Mouse (Mus musculus): Measurements from ENCODE around the gene Cldn15.
"Not testable (repeated sequence)": the region's sequence is repeated elsewhere in the genome, so short reads cannot be mapped to it uniquely, and the experiment has no call there.

Cldn15 gene

GRCm38 (mm10) chr5:136949551-136950336 is 16.7 kb upstream of the Cldn15 start:
- DNase-seq (ENCODE audit: low spot score): not testable (repeated sequence)

DNA sequence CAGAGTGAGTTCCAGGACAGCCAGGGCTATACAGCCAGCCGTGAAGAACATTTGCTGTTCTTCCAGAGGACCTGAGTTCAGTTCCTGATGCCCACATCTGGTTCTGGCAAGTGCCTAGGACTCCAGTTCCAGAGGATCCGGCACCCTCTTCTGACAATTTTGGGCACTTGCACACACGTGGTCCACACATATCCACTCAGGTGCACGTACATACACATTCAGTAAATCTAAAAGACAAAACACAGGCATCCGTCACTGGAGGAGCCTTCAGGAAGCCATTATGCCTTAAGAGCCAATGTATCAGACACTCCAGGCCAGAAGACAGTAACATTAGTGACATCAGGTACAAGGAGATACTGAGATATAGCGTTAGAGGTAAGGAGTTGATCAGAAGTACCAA is 15.9 kb upstream of the Cldn15 start:
- no peak for DNase-seq (ENCODE audit: low spot score)

DNA sequence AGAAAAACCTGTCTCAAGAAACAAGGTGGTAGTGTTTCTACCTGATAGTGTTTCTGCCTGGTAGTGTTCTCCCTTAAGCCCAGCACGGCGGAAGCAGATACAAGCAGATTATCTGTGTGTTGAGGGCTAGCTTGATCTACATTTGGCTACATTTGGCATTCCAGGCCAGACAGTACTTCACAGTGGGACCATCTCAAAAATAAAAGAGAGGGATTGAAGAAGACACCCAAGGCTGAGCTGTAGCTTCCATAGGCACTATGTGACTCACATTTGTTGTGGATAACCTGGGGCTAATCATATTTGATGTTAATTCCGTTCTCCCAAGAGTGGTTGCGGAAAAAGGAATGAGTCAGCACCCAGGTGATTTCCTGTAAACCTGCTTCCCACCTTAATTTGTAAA is 14.3 kb upstream of the Cldn15 start:
- no peak for DNase-seq (ENCODE audit: low spot score)

DNA sequence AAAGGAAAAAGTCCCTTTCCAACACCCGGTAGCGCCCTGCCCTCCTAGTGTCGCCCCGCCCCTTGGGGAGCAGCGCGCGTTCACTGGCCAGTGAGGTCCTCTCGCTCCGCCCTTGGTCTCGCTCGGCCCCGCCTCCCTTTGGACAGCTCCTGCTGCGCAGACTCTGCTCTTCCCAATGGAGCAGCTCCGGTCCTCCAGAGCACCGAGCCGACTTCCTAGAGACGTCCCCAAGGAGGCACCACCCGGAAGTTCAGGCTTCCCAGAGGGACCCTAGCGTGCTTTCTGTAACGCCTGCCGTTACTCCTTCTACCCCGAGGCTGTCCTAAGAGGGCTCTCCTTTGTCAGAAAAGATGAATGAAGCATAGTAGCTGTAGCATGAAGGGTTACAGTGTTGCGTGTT is 13.4 kb upstream of the Cldn15 start, which contains the start of gene Fis1:
TSS of gene Fis1 (plus strand) at position 261 of the 400 bp plus-strand sequence.
- DNase-seq (ENCODE audit: low spot score): peak; percentile 97

GRCm38 (mm10) chr5:136953440-136953951 is 12.9 kb upstream of the Cldn15 start:
- DNase-seq (ENCODE audit: low spot score): no peak

DNA sequence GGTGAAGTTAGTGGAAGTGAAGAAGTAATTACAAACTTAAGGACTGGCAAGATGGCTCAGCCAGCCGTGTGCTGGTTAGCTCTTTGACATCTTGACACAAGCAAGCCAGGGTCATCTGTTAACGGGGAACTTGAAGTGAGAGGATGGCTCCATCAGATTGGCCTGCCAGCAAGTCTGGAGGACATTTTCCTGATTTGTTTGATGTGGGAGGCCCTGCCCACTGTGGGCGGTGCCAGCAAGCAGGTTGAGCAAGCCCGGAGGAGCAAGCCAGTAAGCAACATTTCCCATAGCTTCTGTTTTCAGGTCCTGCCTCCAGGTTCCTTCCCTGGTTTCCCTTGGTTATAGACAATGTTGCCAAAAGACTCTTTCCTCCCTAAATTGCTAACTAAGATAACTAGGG is 10.8 kb upstream of the Cldn15 start:
- no peak for DNase-seq (ENCODE audit: low spot score)

DNA sequence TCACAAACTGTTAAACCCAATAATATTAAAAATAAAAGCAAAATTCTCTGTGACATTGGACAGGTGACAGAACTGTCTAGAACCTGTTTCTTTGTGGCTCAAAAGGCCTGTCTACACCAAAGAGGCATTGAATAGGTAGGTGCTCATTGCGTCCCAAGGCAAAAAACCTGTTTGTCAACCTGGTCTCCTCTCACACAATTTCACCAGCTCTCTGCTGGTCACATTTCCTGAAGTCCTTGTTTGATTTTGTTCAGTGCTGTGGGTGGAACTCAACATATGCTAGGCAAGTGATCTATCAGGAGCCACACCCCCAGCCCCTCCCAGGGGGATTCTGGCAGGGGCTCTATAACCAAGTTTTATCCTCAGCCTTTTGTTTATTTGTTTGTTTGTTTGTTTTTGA is 9.2 kb upstream of the Cldn15 start:
- no peak for DNase-seq (ENCODE audit: low spot score)

- DNase-seq (ENCODE audit: low spot score): no peak
These were observed 7.3 kb upstream of the Cldn15 start for GRCm38 (mm10) chr5:136958991-136959605.

GRCm38 (mm10) chr5:136960053-136960452 is 6.4 kb upstream of the Cldn15 start:
- no peak for DNase-seq (ENCODE audit: low spot score)

DNA sequence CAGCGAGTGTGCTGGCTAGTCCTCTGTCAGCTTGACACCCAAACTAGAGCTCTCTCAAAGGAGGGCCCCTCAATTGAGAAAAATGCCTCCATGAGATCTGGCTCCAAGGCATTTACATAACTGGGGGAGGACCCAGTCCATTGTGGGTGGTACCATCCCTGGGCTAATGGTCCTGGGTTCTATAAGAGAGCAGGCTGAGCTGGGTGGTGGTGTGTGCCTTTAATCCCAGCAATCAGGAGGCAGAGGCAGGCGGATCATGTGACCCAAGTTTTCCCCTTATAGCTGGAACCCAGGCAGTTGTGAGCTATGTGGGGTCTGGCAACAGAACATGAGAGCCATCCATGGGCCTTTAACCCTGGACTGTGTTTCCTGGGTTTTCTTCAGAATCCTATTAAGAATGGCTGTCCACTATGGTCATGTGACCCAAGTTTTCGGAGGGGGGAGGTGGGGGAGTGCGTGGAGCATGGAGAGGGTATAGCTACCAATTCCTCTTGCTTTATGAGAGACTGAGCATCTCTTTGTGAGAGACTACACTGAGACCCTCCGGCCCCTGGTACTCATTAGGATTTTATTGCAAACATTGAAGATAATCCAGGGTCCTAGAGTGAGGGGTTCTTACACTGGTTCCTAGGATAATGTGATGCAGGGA is 5.0 kb upstream of the Cldn15 start:
- no peak for DNase-seq (ENCODE audit: low spot score)

- DNase-seq (ENCODE audit: low spot score): peak; percentile 87
These were observed 4.4 kb upstream of the Cldn15 start for GRCm38 (mm10) chr5:136961983-136962461.

- peak; percentile 72 for DNase-seq (ENCODE audit: low spot score)
These were observed 3.9 kb upstream of the Cldn15 start for GRCm38 (mm10) chr5:136962501-136962900.

DNA sequence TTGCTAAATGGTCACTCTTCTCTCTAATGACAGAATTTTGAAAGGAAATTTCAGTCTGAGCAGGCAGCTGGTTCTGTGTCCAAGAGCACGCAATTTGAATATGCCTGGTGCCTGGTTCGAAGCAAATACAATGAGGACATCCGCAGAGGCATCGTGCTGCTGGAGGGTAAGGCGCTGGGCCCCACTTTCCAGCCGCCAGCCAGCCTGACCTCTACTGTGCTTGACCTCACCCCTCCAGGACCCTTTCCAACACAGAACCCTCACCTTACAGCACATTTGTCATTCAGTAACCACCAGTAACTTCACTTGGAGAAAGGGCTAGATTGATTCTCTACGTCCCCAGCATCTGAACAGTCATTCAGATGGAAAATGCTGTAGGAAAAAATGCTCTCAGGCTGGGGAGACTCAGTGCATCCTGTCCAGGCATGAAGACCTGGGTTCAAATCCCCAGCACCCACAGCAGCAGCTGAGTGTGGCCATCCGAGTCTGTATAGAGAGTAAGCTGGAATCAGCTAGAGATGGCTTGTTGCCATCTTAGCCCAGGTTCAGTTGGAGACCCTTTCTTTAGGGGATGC is 3.4 kb upstream of the Cldn15 start:
- DNase-seq (ENCODE audit: low spot score): no peak

DNA sequence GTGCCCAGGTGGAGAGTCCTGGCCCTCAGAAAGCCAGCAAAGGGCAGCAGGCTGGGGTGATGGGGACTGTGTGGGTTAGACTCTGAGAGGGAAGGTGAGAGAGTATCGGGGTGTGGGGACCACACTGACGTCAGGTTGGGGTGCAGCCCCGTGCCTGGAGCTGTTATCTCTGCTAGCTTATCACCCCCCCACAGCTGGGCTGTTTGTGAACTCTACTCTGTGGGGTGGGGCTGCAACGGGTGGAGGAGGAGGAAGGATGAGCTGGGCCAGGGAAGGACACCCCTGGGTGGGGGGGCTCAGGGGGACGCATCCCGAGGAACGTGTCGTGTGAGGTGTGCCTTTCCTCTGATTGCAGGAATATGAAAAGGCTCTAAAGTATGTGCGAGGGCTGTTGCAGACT is 1.2 kb upstream of the Cldn15 start:
- DNase-seq (ENCODE audit: low spot score): no peak

GRCm38 (mm10) chr5:136965686-136966085 is 730 bp upstream of the Cldn15 start:
- DNase-seq (ENCODE audit: low spot score): no peak

- no peak for DNase-seq (ENCODE audit: low spot score)
These were observed 542 bp downstream of the Cldn15 start for GRCm38 (mm10) chr5:136966861-136967455.

DNA sequence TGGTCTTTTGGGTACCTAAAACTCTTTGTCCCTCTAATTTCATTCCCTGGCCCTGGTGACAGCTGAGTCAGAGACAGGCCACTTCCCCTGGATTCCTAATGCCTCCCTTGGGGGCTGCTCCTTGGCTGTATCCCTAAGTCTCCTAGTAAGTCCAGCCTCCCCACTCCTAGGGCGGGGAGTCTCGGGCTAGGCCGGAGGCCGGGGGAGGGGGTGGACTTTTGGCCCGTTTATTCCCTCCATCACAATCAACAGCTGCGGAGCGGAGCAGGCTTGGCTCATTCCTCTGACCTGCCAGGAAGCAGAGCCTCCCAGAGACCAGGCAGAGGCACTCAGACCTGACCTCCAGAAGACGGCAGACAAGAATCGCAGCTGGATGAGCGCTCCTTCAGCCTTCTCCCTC is 1.2 kb downstream of the Cldn15 start:
- peak; percentile 52 for DNase-seq (ENCODE audit: low spot score)

DNA sequence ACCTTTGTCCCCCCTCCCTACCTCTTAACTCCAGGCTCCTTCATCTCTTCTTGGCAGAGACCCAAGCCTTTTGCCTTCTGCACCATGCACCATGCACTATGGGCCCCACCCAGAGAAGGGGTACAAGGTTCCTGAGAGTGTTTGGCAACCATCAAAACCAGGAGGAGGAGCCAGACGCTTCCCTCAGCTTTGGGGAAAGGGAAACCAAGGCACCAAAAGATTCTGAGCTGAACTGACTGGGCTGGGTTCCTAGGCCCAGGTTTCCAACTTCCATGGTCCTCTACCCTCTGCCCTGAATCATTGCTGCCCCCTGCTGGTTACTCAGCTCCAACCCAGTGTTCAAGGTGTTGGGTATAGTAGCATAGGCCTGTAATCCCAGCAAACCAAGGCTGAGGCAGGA is 4.3 kb downstream of the Cldn15 start:
- DNase-seq (ENCODE audit: low spot score): peak; percentile 60

DNA sequence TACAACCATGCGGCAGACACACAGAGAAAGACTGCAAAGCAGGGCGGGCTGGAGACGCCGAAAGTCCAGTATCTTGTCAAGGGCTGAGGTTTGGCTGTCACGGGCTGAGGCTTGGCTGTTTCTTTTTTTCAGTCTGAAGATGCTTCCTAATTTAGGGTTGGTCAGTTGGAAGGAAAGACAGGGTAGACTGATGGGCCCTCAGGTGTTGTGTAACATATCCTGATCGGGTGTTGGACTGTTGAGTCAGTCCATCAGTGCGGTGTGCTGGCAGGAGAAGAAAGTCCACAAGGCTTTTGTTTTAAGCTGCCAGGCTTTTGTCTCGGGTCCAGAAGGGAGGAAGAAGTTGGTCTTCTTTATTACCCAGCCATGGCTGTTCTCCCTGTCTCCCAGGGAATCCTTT is 7.3 kb downstream of the Cldn15 start:
- no peak for DNase-seq (ENCODE audit: low spot score)

GRCm38 (mm10) chr5:136977769-136978168 is 11.4 kb downstream of the Cldn15 start:
- no peak for DNase-seq (ENCODE audit: low spot score)

GRCm38 (mm10) chr5:136979762-136980161 is 13.3 kb downstream of the Cldn15 start:
- no peak for DNase-seq (ENCODE audit: low spot score)

- DNase-seq (ENCODE audit: low spot score): no peak
These were observed 14.6 kb downstream of the Cldn15 start for GRCm38 (mm10) chr5:136980974-136981373.

All from ovary, postnatal 36 days (tissue).